28 mouse cellular contexts compared by ENCODE assay signal in genomic region chr16:48537108-48537507, GRCm38 (mm10).
DNase-seq lines count a peak whose midpoint lies in the region; ATAC-seq lines count a peak whose summit lies in the region.
"Had no signal": no experiment of that assay in that cellular context is flagged by ENCODE, and none has a peak within 500 bp of the region (broad histone marks: within the 10 kb centered on the region; RNA-seq: fewer than 3 reads in every experiment).

No protein-coding gene starts in this region.

- H3K36me3 ChIP-seq in megakaryocyte, embryonic 14.5 days (replicated peaks; ENCODE audit: low read length), result no peaks in the 10 kb centered on the region
- H3K36me3 ChIP-seq: forebrain, embryonic 12.5 days; heart, embryonic 10.5 days; heart, embryonic 15.5 days; intestine, embryonic 15.5 days; liver, embryonic 12.5 days; midbrain, embryonic 13.5 days; neural tube, embryonic 13.5 days; stomach, embryonic 15.5 days had no signal

- peak overlapping the region; percentile 46 for H3K4me3 ChIP-seq in megakaryocyte, embryonic 14.5 days (replicated peaks)
- H3K4me3 ChIP-seq: erythroblast, embryonic 14.5 days; forebrain, embryonic 12.5 days; heart, embryonic 10.5 days; heart, embryonic 15.5 days; intestine, embryonic 15.5 days; liver, embryonic 12.5 days; midbrain, embryonic 13.5 days; neural tube, embryonic 13.5 days; stomach, embryonic 15.5 days had no signal

- ATAC-seq in megakaryocyte, adult 5-6 weeks (ENCODE audit: poor library complexity, severe bottlenecking), result no peak
- ATAC-seq: hindbrain, postnatal 0 days; intestine, embryonic 15.5 days; liver, embryonic 12.5 days; liver, postnatal 0 days; midbrain, embryonic 13.5 days had no signal

- no peaks in the 10 kb centered on the region for H3K27me3 ChIP-seq in megakaryocyte, embryonic 14.5 days (replicated peaks)
- H3K27me3 ChIP-seq: forebrain, embryonic 12.5 days; heart, embryonic 15.5 days; intestine, embryonic 15.5 days; liver, embryonic 12.5 days; midbrain, embryonic 13.5 days; neural tube, embryonic 13.5 days; stomach, embryonic 15.5 days had no signal

- no peaks in the 10 kb centered on the region for H3K9me3 ChIP-seq in megakaryocyte, embryonic 14.5 days
- H3K9me3 ChIP-seq: forebrain, embryonic 12.5 days; heart, embryonic 10.5 days; heart, embryonic 15.5 days; intestine, embryonic 15.5 days; liver, embryonic 12.5 days; midbrain, embryonic 13.5 days; neural tube, embryonic 13.5 days; stomach, embryonic 15.5 days had no signal

- peak; percentile 8 for DNase-seq in layer of hippocampus, adult 11-12 months (ENCODE audit: low spot score)
- DNase-seq in layer of hippocampus, adult 18-20 months (ENCODE audit: low spot score in 2 of 2), result no peak
- peak; percentile 59 for DNase-seq in brain, adult 2 months (ENCODE audit: low read depth, low spot score)
- peak; percentile 4 to 20 for DNase-seq in layer of hippocampus, postnatal 10 days (ENCODE audit: low spot score in 2 of 2)
- no peak for DNase-seq in adrenal gland, postnatal 10 days
- DNase-seq: adrenal gland, postnatal 36 days; B cell, adult 2 months; cerebellum, adult 2 months; cerebellum, postnatal 14 days; gastrocnemius, postnatal 14 days; kidney, adult 2 months; kidney, postnatal 36 days; left cerebral cortex, postnatal 4 days; liver, postnatal 0 days; lung, postnatal 36 days; thymus, postnatal 14 days had no signal

- no peaks in the 10 kb centered on the region for H3K4me1 ChIP-seq in megakaryocyte, embryonic 14.5 days
- H3K4me1 ChIP-seq: forebrain, embryonic 12.5 days; heart, embryonic 10.5 days; heart, embryonic 15.5 days; intestine, embryonic 15.5 days; liver, embryonic 12.5 days; midbrain, embryonic 13.5 days; neural tube, embryonic 13.5 days; stomach, embryonic 15.5 days had no signal

Comparison
In these comparisons a context has a peak if more than half of its experiments do, and no peak if none do; other contexts are left out.
1. DNase-seq: peak in layer of hippocampus, adult 11-12 months (single experiment), brain, adult 2 months (single experiment) and layer of hippocampus, postnatal 10 days (2 of 2); none in layer of hippocampus, adult 18-20 months (0 of 2) and adrenal gland, postnatal 10 days (single experiment).